Mouse (Mus musculus): ENCODE results near the gene Cisd1.

GRCm38 (mm10) chr10:71291801-71292200 is 53.0 kb downstream of the Cisd1 start:
- no peak for TF ChIP-seq EP300 (IDR thresholded peaks at IDR 0.05; ENCODE audit: insufficient read depth, low read depth, low read length)
- TF ChIP-seq POLR2A (IDR thresholded peaks at IDR 0.05; ENCODE audit: insufficient read depth, low read length), result no peak
- no peak for TF ChIP-seq CTCF (IDR thresholded peaks at IDR 0.05; ENCODE audit: low read depth, low read length)

Measured in ES-Bruce4 (cell line).